Mouse (Mus musculus) retina, adult 2 months (tissue): Measurements from ENCODE around the gene Arhgef28.

Experiments
- DNase-seq: peaks from one replicate; pipeline ENCODE4 v3.0.0-alpha.2; 2012; ENCODE audit warnings: low read depth, low spot score

Arhgef28 gene

DNA sequence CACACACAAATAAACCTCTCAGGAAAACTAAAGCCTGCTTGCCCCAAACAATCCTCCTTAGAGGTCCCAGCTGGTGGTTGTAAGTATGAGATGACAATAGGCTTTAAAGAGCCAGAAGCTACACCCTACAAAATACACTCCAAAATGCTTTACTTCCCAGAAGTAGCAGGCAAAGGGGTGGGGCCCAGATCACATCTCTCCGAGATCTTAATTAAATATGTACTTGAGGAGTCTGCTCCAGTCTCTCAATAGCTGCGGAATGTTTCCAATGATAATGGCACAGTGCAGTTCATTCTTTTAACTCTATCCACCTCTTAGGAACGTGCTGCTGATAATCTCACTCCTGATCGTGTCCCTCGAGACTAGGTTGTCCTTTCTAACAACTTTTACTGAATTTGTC lies 240.2 kb downstream of the Arhgef28 start:
- DNase-seq: no peak

DNA sequence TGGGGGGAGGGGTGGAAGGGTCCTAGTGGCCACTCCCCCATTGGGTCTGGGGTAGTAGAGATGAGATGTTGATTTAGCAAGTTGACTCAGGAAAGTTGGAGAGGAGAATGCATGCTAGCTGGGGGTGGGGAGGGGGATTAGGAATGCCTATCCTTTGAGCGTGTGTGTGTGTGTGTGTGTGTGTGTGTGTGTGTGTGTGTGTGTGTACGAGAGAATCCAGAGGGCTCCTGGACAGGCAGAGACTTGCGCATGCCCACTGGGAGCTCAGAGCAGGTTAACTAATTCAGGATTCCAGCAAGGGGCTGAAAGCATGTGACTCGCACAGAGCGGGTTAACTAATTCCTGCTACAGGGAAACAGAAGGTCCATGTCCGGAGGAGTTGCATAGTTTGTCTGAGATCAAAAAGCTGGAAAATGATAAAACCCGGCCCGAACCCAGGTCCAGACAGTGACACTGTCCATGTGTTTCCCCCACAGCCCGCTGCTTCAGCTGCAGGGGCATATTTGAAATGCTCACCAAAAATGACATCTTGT lies 241.3 kb downstream of the Arhgef28 start:
- no peak for DNase-seq

DNA sequence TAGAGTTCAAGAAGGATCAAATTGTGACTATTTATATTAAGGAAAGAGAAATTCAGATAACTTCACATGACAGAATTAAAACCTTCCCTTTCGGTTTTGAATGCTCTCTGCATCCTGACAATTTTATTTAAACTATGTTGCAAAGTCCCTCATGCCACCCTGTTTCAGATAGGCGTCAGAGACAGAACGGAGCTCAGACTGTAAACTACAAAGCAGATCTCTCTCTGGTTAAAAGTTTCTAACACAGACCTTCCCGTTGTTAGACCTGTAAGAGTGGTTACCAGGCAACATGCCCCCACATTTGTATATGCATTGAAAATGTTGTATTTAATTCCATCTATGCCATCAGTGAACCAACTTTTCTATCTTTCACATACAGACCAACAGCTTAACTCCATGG lies 246.1 kb downstream of the Arhgef28 start:
- DNase-seq: no peak

DNA sequence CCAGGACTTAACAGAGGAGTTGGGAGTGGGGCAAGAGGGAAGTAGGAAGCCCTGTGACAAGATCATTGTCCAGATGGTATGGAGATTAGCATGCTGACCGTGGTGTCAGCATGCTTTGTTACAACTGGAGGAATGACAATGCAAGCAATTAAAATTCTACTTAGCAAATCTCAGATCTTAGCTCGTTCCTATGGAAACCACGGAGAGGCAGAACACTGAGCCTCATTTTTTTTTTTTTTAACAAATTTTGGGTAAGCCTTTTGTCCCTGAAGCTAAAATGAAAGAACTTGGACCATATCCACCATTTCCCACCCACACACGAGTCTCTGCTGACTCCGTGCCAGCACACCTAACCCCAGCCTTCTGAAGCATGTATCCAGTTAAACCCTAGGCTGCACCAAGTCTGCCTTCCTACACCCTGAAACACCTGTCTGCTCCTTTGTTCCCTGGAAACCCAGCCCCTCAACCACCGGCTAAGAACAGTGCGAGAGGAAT lies 246.8 kb downstream of the Arhgef28 start:
- DNase-seq: no peak

DNA sequence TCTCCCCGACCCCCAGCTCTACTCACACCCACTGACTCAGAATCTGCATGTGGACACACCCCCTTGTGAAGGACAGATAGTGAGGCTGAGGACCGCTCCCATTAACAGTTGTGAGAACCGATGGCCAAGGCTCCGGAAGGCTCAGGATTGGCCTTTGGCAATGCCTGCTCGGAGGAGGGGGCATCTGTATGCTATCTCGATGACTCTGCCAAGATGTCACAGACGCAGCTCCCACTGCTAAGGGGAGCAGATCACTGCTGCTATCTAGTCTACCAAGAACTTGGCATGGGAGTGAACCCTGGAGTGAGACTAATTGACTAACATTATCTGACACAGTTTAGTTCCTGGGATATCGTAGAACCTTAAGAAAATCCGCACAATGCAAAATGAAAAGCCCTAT lies 250.5 kb downstream of the Arhgef28 start:
- DNase-seq: no peak

DNA sequence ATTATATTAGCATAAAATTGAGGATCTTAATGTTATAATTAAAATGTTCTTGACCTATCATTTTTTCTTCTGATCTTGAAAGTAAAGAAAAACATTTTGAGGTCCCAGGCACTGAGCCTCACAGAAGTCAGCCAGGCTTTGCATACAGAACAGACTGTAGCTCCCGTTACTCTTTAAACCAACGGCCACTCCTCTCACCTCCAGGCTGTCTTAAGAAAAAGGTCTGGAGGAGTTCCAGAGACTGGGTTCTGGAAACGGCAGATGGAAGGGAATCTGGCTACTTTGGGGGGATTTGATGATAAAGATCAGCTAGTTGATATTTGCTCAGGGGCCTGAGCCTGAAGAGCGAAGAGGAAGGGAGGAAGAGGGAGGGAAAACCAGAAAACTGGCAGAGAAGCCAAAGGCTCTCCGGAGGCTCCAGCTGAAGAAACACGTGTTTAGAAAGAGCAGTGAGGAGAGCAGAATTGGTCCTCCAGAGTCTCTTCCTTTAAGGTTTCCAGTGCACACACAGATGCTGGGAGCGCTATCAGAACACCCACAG lies 251.2 kb downstream of the Arhgef28 start:
- no peak for DNase-seq

DNA sequence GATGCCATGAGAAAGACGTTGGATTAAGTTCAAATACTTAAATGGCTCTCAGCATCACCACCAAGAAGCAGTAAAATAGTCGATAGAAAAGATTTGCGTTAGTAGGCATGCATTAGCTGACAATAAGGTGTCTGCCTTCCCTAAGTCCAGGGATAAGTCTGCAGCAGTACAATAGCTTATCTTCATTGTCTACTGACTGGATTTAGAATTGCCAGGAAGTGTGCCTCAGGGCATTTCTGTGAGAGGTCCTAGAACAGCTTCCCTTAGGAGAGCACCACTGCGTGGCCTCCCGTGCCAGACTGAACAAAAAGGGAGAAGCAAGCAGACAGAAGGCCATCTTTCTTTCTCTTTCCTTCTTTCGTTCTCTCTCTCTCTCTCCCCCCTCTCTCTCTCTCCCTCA lies 252.2 kb downstream of the Arhgef28 start:
- no peak for DNase-seq

DNA sequence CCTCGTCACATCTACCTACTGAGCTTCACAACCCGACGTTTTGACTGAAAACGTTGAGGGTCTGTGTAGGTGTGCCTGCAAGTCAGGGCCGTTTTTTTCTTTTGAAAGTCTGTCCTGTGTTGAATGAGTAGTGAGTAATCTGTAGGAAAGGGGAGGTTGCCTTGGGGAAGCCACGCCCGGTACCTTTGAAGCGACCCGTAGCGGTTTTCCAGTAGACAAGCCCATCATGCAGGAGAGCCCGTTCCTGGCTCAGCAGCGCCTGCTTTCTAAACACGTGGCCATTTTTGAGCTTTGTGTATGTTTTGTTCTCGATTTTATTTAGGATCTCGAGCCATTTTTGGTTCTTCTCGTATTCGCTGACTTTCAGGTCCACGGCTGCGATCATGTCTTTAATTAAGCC lies 252.7 kb downstream of the Arhgef28 start:
- no peak for DNase-seq

DNA sequence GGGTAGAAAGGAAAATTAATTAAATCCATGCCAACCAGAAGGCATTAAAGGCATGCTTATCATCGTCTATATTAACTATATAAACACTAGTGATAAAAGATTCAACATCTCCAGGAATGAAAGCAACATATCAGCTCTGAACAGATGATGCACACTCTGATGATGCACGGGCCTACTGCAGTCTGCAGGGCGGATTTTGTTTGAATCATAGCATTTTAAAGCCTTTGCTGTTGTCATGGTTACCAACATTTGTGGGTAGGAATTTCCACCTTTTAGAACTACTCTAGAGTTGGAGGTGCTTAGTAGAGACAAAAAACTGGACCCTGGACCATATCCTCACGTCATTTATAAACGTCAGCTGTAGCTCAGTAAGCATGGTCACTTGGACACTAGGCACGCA lies 257.4 kb downstream of the Arhgef28 start:
- DNase-seq: no peak

DNA sequence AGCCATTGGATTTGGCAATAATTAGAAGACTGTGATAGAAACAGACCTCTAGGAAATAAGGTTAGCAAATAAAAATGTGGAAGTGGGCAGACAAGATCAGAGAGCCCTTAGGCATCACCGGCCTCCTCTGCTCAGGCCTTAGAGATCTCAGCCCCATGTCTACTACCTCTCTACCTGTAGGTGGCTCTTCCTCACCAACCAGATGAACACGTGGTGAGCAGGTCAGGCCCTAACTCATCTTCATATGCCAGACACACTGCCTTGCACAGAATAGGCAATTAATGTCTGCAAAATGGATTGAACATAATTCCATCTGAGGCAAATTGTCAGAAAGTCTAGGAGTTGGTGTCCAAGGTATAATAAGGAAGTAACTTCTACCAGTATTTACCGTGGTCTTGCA lies 258.6 kb downstream of the Arhgef28 start:
- DNase-seq: no peak

DNA sequence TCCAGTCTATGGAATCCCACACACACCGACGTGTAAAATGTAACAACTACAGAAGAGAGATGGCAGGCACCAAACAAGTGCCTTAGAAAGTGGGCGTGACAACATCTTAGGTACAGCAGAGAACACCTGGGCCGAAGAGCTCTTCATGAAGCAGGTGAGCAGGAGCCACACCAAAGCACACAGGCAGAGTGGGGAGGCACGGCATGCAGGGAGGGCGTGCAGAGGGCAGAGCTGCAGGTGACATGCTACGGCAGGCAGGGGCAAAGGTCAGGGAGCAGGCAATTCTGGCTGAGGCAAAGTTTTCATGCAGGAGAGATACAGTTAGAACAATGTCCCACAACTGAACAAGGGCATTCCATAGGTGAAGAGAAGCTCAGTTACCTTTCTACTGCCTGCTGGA lies 259.8 kb downstream of the Arhgef28 start:
- DNase-seq: no peak

DNA sequence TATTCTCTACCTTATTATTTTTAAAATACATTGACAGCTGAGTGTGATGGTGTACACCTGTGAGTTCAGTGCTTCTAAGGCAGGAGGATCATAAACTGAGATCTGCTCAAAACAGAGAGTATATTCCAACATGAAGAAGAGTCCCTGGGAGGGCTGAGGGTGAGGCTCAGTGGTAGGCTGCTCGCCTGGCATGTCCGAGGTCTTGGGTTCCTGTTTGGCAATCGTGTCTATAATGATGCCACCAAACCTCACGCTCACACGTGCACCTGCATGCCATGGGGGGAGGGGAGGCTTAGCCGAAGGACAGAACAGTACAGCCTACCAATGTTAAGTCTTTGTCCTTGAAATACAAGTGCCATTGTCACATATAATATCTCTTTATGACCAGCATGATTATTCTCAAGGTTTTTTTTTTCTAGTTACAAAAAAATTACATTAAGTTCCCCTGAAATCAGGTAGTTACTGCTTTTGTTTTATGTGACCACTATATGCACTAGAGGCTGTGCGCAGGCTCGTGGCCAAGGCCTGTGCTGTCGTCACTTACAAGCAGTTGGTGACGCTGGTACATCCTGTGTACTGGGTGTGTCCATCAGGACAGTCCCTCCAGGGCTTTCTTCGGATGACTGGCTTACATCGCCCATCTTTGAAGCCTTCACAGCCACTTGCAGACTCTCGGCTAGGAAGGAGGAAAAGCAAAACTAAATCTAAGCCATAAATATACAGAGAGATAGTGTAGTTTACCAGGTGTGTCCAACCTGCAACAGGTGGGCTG lies 264.1 kb downstream of the Arhgef28 start:
- no peak for DNase-seq

DNA sequence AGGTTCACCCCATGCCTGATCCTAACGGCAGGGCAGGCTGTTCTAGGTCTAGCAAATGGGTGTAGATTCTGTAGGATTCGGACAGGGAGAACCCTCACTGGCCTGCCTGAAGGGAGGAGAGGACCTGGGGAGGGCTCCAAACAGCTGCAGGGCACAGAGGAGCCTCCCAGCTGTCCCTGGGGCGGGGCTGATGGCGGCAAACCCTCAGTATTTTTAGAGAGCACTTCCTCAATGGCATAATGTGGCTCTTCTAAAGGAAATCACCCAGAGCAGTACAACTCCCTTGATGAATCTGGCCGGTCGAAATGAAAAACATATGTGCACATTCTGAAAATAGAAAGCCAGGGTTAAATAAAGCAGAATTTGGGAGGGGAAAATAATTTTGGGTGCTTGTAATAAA lies 265.1 kb downstream of the Arhgef28 start:
- DNase-seq: no peak

DNA sequence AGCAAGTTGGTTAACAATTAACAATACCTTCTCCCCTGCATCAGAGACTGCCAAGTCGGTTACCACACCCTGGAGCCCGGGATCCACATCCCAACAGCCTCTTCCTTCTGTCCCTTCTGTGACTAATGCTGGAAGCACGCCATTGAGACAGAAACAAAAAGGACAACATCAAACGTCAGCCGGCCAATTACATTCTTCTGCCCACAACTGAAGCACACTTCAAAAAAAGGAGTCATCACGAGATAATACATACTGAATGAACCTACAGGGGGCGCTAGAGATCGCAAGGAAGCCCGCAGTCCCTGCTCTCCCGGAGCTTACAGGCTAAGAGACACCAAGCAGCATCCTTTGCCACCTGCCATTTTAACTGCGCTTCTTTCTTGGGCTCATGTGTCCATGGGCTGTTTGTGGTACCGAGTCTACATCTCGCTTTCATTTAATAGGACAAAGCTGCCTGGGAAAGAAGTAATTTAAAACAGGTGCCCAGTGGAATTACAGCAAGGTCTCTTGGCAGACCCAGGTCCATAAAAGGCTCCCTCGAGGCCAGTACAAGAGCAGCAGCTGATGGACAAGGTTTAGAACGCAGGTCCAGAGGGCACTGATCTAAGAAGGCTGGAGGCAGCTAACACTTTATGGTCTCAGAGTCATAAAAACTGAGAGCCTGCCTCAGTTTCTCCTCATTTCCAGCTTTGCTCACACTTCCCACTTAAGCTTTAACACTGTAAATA lies 266.6 kb downstream of the Arhgef28 start:
- DNase-seq: no peak

DNA sequence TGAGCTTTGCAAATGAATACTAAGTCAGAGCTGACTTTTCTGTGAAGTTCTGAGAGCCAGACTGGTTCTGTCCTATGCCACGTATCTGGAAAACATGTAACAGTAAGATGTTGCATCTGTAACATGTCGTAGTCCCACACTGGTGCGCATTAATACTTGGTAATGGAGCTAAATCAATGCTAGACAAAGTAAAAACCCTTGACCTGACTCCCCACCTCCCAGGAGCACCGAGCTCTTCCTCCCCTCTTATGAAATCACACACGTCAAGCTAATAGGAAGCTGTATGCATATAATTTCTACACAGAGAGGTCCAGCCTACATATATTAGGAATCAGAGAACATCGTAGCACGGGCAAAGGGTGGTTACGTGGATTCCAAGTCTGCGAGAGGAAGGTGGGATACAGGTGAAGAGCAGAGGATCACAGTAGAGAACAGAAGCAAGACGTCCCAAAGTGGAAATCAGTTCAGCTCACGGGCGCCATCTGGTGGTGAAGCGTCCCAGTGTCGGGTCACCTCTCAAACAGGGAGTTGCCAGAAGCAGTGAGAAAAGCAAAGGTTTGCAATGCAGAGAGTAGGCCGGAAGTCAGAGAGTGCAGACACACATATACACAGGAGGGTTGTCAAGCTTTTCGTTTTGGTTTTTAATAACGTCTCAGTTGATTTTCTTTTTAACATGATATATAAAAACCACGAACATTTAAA lies 267.5 kb downstream of the Arhgef28 start:
- DNase-seq: peak; percentile 50

DNA sequence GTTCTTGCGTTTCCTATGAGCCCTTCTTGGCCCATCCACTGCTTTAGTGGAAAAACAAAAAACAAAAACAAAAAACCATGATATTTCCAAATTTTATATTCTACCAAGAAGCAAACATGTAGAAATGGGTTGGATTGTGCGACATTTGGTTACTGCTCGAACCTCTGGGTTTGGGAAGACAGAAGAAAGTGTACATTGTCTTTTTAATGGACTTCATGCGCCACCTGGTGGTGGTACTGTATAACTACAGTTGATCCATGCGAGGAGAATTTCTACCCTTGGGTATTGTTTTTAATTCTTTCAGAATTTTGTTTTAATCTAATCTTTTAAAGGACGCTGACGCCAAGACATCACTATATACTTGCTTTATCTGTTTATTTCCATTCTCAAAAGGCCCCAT lies 268.3 kb downstream of the Arhgef28 start:
- DNase-seq: peak; percentile 25

DNA sequence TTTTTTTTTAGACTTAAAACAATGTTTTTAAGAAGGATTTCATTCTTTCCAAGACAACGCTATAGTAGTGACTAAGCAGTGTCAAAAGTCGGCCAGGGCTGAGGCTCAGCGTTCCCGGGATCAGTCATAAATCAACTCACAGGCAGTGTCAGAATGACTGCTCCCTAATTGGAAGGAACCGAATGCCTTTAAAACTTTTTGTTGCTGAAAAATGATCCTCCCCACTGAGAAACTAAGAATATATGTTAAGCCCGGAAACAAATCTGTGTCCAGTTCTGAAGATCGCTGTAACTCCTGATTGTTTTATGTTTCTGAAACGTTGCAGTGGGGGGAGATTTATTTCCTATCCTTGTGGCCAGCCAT lies 278.1 kb downstream of the Arhgef28 start:
- no peak for DNase-seq

DNA sequence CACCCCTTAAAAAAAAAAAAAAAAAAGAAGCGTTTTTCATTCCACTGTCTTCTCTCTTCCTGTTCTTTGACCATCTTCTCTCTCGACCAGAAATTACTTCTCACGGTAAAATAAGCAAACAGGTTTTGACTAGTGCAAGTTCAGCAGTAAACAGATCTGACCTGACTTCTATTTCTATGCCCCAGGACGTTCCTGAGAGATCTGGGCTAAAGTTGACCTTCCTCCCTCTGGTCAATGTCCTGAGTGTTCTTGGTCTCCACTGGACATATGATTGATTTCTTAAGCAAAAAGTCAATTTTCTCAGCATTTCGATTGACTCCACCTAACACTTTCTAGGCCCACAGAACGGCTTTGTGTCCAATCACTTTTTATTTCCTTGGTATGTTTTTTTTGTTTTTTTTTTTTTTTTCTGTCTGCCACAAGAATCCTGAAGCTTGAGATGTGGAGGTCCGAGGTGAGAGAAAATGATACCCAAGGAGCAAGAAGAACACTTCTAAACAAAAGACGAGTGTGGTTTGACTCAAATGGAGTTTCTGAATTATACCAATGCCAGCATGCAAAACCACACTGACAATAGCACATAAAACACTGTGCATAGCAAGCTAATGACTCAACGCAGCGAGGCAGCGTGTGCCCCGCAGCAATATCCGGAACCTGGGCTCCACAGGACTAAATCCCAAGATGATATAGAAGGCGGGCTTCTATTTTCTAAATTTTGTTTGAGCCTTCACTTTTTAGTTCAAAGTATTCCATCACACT lies 278.7 kb downstream of the Arhgef28 start:
- no peak for DNase-seq

DNA sequence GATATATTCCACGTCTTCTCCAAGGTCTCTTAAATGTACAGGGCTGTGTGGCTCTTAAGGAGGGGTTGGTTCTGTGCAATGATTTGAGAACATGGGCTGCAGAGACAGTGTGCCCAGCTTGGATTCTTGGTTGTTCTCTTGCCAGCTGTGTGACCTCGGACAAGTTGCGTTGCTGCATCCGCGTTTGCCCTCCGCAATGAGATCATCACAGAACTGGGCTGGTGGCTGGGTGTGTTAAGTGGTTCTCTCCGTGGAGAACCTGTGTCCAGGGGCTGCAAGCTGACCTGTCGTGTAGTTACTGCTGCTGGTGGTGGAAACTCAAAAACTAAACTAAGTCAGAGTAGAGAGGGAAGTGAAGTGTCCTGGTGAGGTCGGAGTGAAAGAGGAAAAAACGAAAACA lies 279.9 kb downstream of the Arhgef28 start:
- DNase-seq: no peak

DNA sequence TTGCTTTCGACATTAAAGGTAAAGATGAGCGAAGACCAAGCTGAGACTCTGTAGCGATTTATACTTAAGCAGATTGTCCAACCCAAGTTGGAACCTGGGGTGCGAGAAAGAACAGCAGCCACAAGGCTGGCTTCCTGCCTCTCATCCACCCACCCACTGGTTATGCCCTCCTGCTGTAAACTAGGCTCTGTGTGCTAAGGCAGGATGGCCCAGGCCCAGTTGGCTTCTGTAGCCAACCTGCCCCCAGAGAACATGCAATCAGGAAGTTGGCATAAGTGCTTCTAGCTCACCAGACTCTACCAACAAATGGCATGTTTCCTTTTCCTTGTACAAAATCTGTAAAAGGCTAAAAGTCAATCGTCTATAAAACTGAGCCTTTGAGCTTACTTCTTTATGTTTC lies 283.2 kb downstream of the Arhgef28 start:
- DNase-seq: no peak

DNA sequence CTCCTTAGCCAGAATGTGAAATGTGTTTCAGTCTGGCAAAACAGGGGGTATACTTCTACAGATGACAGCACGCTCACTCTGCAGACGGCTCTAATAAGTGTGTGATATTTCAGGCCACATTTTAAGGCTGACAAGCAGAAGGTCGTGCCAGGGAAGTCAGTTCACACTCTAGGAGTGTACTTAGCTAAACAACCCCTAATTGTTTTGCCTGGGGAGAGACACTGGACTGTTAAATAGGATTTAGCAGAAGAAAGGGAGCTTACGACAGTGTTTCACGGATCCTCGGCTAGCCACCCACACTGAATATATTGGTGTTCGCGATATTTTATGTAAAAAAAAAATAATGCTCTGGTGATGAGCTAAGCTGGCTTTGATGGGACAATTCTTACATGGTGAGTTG lies 286.6 kb downstream of the Arhgef28 start:
- DNase-seq: no peak
